In the genomic region with DNA sequence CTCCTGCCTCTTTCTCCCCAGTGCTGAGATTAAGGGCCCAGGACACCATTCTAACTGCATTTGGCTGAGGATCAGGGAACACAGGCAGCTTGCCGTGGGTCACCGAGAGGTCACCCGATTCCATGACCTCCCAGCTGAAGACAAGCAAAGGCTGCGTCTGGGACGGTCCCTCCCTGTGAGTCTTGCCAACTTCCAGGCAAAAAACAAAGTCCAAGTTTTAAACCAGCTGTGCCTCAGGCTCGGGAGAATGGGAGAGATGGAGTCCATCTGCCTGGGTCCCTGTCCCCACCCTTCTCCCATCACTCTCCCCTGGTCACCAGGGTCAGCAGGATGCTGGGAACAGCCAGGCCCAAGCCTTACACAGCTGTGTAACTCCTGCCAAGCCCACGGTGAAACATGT, we compare ENCODE assay signal across 8 mouse cellular contexts. TPM values are rescaled to one million over a fixed set of nuclear protein-coding genes. Genes with fewer than 3 reads are reported as not detected.
DNase-seq lines count a peak whose midpoint lies in the region; ATAC-seq and TF ChIP-seq lines count a peak whose summit lies in the region.
"Had no signal": no experiment of that assay in that cellular context is flagged by ENCODE, and none has a peak within 500 bp of the region (broad histone marks: within the 10 kb centered on the region; RNA-seq: fewer than 3 reads in every experiment).

No protein-coding gene starts in this region.

- H3K27me3 ChIP-seq in embryonic facial prominence, embryonic 10.5 days (replicated peaks; ENCODE audit: low read depth, poor library complexity, severe bottlenecking): no peaks in the 10 kb centered on the region
- H3K27me3 ChIP-seq in intestine, embryonic 14.5 days (replicated peaks; ENCODE audit: control insufficient read depth, insufficient read depth, low read length): no peaks in the 10 kb centered on the region
- H3K27me3 ChIP-seq in lung, postnatal 0 days (replicated peaks; ENCODE audit: insufficient read depth, low read length): no peaks in the 10 kb centered on the region

- H3K4me2 ChIP-seq in intestine, embryonic 14.5 days (ENCODE audit: low read length): no peak overlapping the region
- no peak overlapping the region for H3K4me2 ChIP-seq in lung, postnatal 0 days (replicated peaks; ENCODE audit: low read depth, low read length)

- H3K4me3 ChIP-seq in embryonic facial prominence, embryonic 10.5 days: no peak overlapping the region
- H3K4me3 ChIP-seq in intestine, embryonic 14.5 days (ENCODE audit: low read depth, low read length): no peak overlapping the region
- no peak overlapping the region for H3K4me3 ChIP-seq in lung, postnatal 0 days (ENCODE audit: low read depth, low read length)

- H3K36me3 ChIP-seq in embryonic facial prominence, embryonic 10.5 days (replicated peaks): peaks cover 46% of the 10 kb centered on the region
- no peaks in the 10 kb centered on the region for H3K36me3 ChIP-seq in intestine, embryonic 14.5 days (ENCODE audit: control insufficient read depth, insufficient read depth, low read length)
- H3K36me3 ChIP-seq in lung, postnatal 0 days (ENCODE audit: insufficient read depth, low read length): no peaks in the 10 kb centered on the region

- WGBS in embryonic facial prominence, embryonic 10.5 days: 25% methylated on average over 7 of the region's 7 CpGs
- WGBS in intestine, embryonic 14.5 days: 36% methylated on average over 7 of the region's 7 CpGs
- 29% methylated on average over 7 of the region's 7 CpGs for WGBS in lung, postnatal 0 days

- DNase-seq in adrenal gland, postnatal 14 days: peak; percentile 69
- DNase-seq in embryonic facial prominence, embryonic 10.5 days (ENCODE audit: low spot score): peak; percentile 23
- DNase-seq in intestine, embryonic 14.5 days (ENCODE audit: low spot score): no peak
- DNase-seq in lung, postnatal 0 days (ENCODE audit: low spot score): peak; percentile 95
- DNase-seq in layer of hippocampus, postnatal 14 days (ENCODE audit: low spot score in 2 of 2): no peak
- no peak for DNase-seq in frontal cortex, postnatal 14 days (ENCODE audit: low spot score in 2 of 2)

- peak overlapping the region; percentile 15; the same call in 1 of the 2 replicates for H3K27ac ChIP-seq in embryonic facial prominence, embryonic 10.5 days (replicated peaks)
- peak overlapping the region; percentile 47 for H3K27ac ChIP-seq in intestine, embryonic 14.5 days (ENCODE audit: low read depth)
- peak overlapping the region; percentile 85 for H3K27ac ChIP-seq in lung, postnatal 0 days (ENCODE audit: low read length)

- peaks cover 11% of the 10 kb centered on the region; the same call in 1 of the 2 replicates for H3K9me3 ChIP-seq in embryonic facial prominence, embryonic 10.5 days
- H3K9me3 ChIP-seq in intestine, embryonic 14.5 days (ENCODE audit: control insufficient read depth, low read length): peaks cover 3% of the 10 kb centered on the region; the same call in 1 of the 2 replicates
- H3K9me3 ChIP-seq in lung, postnatal 0 days (ENCODE audit: low read length): no peaks in the 10 kb centered on the region

- no peak for TF ChIP-seq CTCF in lung, postnatal 0 days (IDR thresholded peaks at IDR 0.05)

- peak; percentile 46; the same call in 1 of the 2 replicates for TF ChIP-seq EP300 in lung, postnatal 0 days (IDR thresholded peaks at IDR 0.05)

- ATAC-seq in intestine, embryonic 14.5 days (replicated peaks; ENCODE audit: low FRiP score, low TSS enrichment, low read depth): no peak
- ATAC-seq in lung, postnatal 0 days: peak; percentile 76
- ATAC-seq in cerebellum, adult (ENCODE audit: insufficient number of reproducible peaks, low FRiP score, low TSS enrichment): no peak; the same call in 1 of the 2 replicates

- H3K4me1 ChIP-seq in embryonic facial prominence, embryonic 10.5 days: peaks cover 55% of the 10 kb centered on the region
- H3K4me1 ChIP-seq in intestine, embryonic 14.5 days (replicated peaks; ENCODE audit: control insufficient read depth, insufficient read depth, low read length): peaks cover 21% of the 10 kb centered on the region
- H3K4me1 ChIP-seq in lung, postnatal 0 days (ENCODE audit: insufficient read depth, low read depth, low read length): 0 out of 2 replicates have a peak, but pooled peaks cover 5% of the 10 kb centered on the region

- no peak overlapping the region for H3K9ac ChIP-seq in intestine, embryonic 14.5 days (ENCODE audit: low read length)
- H3K9ac ChIP-seq in lung, postnatal 0 days (replicated peaks; ENCODE audit: low read depth): no peak overlapping the region

RNA-seq across cellular contexts. Expression of a gene that starts 10.6 kb away (rescaled TPM):
- 23.4 and 25.3 TPM in 2 replicates for total RNA-seq in adrenal gland, postnatal 14 days (2021)
- 5.8 and 6.8 TPM in 2 replicates for polyA plus RNA-seq in embryonic facial prominence, embryonic 10.5 days (2016; fragmentation: Nextera tagmentation; extraction: Ambion mirVana)
- 4.7 and 4.8 TPM in 2 replicates for polyA plus RNA-seq in intestine, embryonic 14.5 days (2014; fragmentation: Nextera tagmentation; extraction: Ambion mirVana)
- 3.0 and 4.1 TPM in 2 replicates for polyA plus RNA-seq in lung, postnatal 0 days (2015; fragmentation: Nextera tagmentation; extraction: Ambion mirVana)
- total RNA-seq in layer of hippocampus, postnatal 14 days (2021): 100 to 1,000 TPM; 102 to 103 TPM

RNA-seq across cellular contexts. Expression of a gene that starts 18.3 kb away (rescaled TPM):
- total RNA-seq in adrenal gland, postnatal 14 days (2021): not detected in 2 replicates
- polyA plus RNA-seq in embryonic facial prominence, embryonic 10.5 days (2016; fragmentation: Nextera tagmentation; extraction: Ambion mirVana): 0.10 TPM in 1 of 2 replicates, not detected in the other
- 0.08 TPM in 1 of 2 replicates, not detected in the other for polyA plus RNA-seq in intestine, embryonic 14.5 days (2014; fragmentation: Nextera tagmentation; extraction: Ambion mirVana)
- polyA plus RNA-seq in lung, postnatal 0 days (2015; fragmentation: Nextera tagmentation; extraction: Ambion mirVana): 0.24 and 0.67 TPM in 2 replicates
- total RNA-seq in layer of hippocampus, postnatal 14 days (2021): 1 to 10 TPM; 6.3 to 7.2 TPM
- polyA plus RNA-seq: neural tube, embryonic 14.5 days had no signal

RNA-seq across cellular contexts. Expression of a gene that starts 39.5 kb away (rescaled TPM):
- total RNA-seq in adrenal gland, postnatal 14 days (2021): 47.2 and 51.2 TPM in 2 replicates
- polyA plus RNA-seq in embryonic facial prominence, embryonic 10.5 days (2016; fragmentation: Nextera tagmentation; extraction: Ambion mirVana): 414 and 415 TPM in 2 replicates
- polyA plus RNA-seq in intestine, embryonic 14.5 days (2014; fragmentation: Nextera tagmentation; extraction: Ambion mirVana): 298 and 318 TPM in 2 replicates
- 84.4 and 95.9 TPM in 2 replicates for polyA plus RNA-seq in lung, postnatal 0 days (2015; fragmentation: Nextera tagmentation; extraction: Ambion mirVana)
- total RNA-seq in layer of hippocampus, postnatal 14 days (2021): 10 to 100 TPM; 54.9 to 57.7 TPM

Comparison
In these comparisons a context has a peak if more than half of its experiments do, and no peak if none do; other contexts are left out.
1. DNase-seq: peak in adrenal gland, postnatal 14 days (single experiment), embryonic facial prominence, embryonic 10.5 days (single experiment) and lung, postnatal 0 days (single experiment); none in intestine, embryonic 14.5 days (single experiment), layer of hippocampus, postnatal 14 days (0 of 2) and frontal cortex, postnatal 14 days (0 of 2).
2. H3K27ac ChIP-seq: peak in every context shown above with its lines; median percentile 85 in lung, postnatal 0 days; 47 in intestine, embryonic 14.5 days; 15 in embryonic facial prominence, embryonic 10.5 days.